In genomic region chr7:121734171-121734831, GRCm38 (mm10) we compare ENCODE assay signal across 8 mouse cellular contexts. TPM values are rescaled to one million over a fixed set of nuclear protein-coding genes. Genes with fewer than 3 reads are reported as not detected.
DNase-seq lines count a peak whose midpoint lies in the region; ATAC-seq and TF ChIP-seq lines count a peak whose summit lies in the region.

Gene Scnn1g (plus strand): TSS chr7:121734479.

- 1% methylated on average over 38 of the region's 38 CpGs for WGBS in intestine, postnatal 0 days
- WGBS in midbrain, embryonic 11.5 days, result 2% methylated on average over 38 of the region's 38 CpGs

- H3K27ac ChIP-seq in intestine, postnatal 0 days (ENCODE audit: low read depth, low read length), result no peak within 1 kb of the TSS
- H3K27ac ChIP-seq in midbrain, embryonic 11.5 days (ENCODE audit: low read depth, low read length), result no peak within 1 kb of the TSS

- peak within 1 kb of the TSS; percentile 37 for H3K4me3 ChIP-seq in intestine, postnatal 0 days (ENCODE audit: low read depth, low read length)
- H3K4me3 ChIP-seq in midbrain, embryonic 11.5 days (ENCODE audit: low read depth, low read length), result peak within 1 kb of the TSS; percentile 25

- no peaks in the 10 kb centered on the region for H3K36me3 ChIP-seq in intestine, postnatal 0 days (ENCODE audit: control insufficient read depth, insufficient read depth)
- no peaks in the 10 kb centered on the region for H3K36me3 ChIP-seq in midbrain, embryonic 11.5 days (ENCODE audit: control insufficient read depth, insufficient read depth, low read length)

- H3K9ac ChIP-seq in intestine, postnatal 0 days (ENCODE audit: low read depth, low read length), result no peak within 1 kb of the TSS
- H3K9ac ChIP-seq in midbrain, embryonic 11.5 days (ENCODE audit: low read length), result peak within 1 kb of the TSS; percentile 3; the same call in 1 of the 2 replicates

- TF ChIP-seq CTCF in intestine, postnatal 0 days (IDR thresholded peaks at IDR 0.05; ENCODE audit: low read depth), result peak; percentile 100

- peak; percentile 70 to 72 for DNase-seq in adrenal gland, adult 18-20 months (ENCODE audit: low spot score in 2 of 2)
- DNase-seq in embryo, embryonic 11 days, result peak; percentile 92
- DNase-seq in gonadal fat pad, adult 2 months (ENCODE audit: low read depth), result peak; percentile 38
- peak; percentile 83 to 88 for DNase-seq in left cerebral cortex, postnatal 36 days (ENCODE audit: low spot score in 2 of 2)
- peak; percentile 96 for DNase-seq in midbrain, embryonic 11.5 days (ENCODE audit: low spot score, missing footprints)
- DNase-seq in right cerebral cortex, postnatal 4 days, result peak; percentile 87
- DNase-seq in yolk sac, embryonic 10.5 days (ENCODE audit: low spot score), result peak; percentile 79

- H3K4me2 ChIP-seq in intestine, postnatal 0 days (replicated peaks; ENCODE audit: low read depth), result peak within 1 kb of the TSS; percentile 65
- peak within 1 kb of the TSS; percentile 56 for H3K4me2 ChIP-seq in midbrain, embryonic 11.5 days

- H3K4me1 ChIP-seq in intestine, postnatal 0 days (replicated peaks; ENCODE audit: control insufficient read depth, insufficient read depth, low read length), result no peaks in the 10 kb centered on the region
- peaks cover 6% of the 10 kb centered on the region for H3K4me1 ChIP-seq in midbrain, embryonic 11.5 days (ENCODE audit: control insufficient read depth, insufficient read depth, low read length)

- peaks cover 16% of the 10 kb centered on the region for H3K27me3 ChIP-seq in intestine, postnatal 0 days (replicated peaks; ENCODE audit: control insufficient read depth, insufficient read depth, low read length)
- H3K27me3 ChIP-seq in midbrain, embryonic 11.5 days (ENCODE audit: control insufficient read depth, insufficient read depth, low read length), result peaks cover 14% of the 10 kb centered on the region

- peak; percentile 94 for ATAC-seq in intestine, postnatal 0 days
- peak; percentile 93 for ATAC-seq in midbrain, embryonic 11.5 days (ENCODE audit: low FRiP score)

- H3K9me3 ChIP-seq in intestine, postnatal 0 days (ENCODE audit: control insufficient read depth), result no peaks in the 10 kb centered on the region
- H3K9me3 ChIP-seq in midbrain, embryonic 11.5 days (ENCODE audit: control insufficient read depth, low read length), result no peaks in the 10 kb centered on the region

- intact Hi-C loops in left cerebral cortex, postnatal 36 days (cut with DNase I), result loop anchor here (2.0 kb wide), 1 partner anchor 228 kb away; no protein-coding TSS in a partner anchor

RNA-seq across cellular contexts. Expression of gene Scnn1g, which starts in this region (rescaled TPM):
- not detected for total RNA-seq in adrenal gland, adult 18-20 months (2021)
- 0.27 and 0.36 TPM in 2 replicates for polyA plus RNA-seq in gonadal fat pad, adult 2 months (2012; rRNA removed)
- polyA plus RNA-seq in intestine, postnatal 0 days (2015; fragmentation: Nextera tagmentation; extraction: Ambion mirVana), result 0.57 and 0.69 TPM in 2 replicates
- under 1 TPM in 1 of 2 experiments, not detected in 1; 0.20 TPM for total RNA-seq in left cerebral cortex, postnatal 36 days (2021)
- polyA plus RNA-seq in midbrain, embryonic 11.5 days (2014; fragmentation: Nextera tagmentation; extraction: Ambion mirVana), result not detected in 2 replicates

Comparison
In these comparisons a context has a peak if more than half of its experiments do, and no peak if none do; other contexts are left out.
1. Peak in DNase-seq in adrenal gland, adult 18-20 months; RNA of the gene not detected or under 1 TPM.
2. Peak in DNase-seq in gonadal fat pad, adult 2 months; RNA of the gene not detected or under 1 TPM.
3. Peak in ATAC-seq, H3K4me3 ChIP-seq and H3K4me2 ChIP-seq in intestine, postnatal 0 days; RNA of the gene not detected or under 1 TPM.
4. Peak in DNase-seq in left cerebral cortex, postnatal 36 days; RNA of the gene not detected or under 1 TPM.
5. Peak in DNase-seq, ATAC-seq, H3K4me3 ChIP-seq, H3K9ac ChIP-seq and H3K4me2 ChIP-seq in midbrain, embryonic 11.5 days; RNA of the gene not detected or under 1 TPM.
6. DNase-seq: peak in every context shown above with its lines; median percentile 96 in midbrain, embryonic 11.5 days; 92 in embryo, embryonic 11 days; 87 in right cerebral cortex, postnatal 4 days; 86 in left cerebral cortex, postnatal 36 days; 79 in yolk sac, embryonic 10.5 days; 71 in adrenal gland, adult 18-20 months; 38 in gonadal fat pad, adult 2 months.